Mouse (Mus musculus): ENCODE measurements around the gene Dnajc2. TPM values are rescaled to one million over a fixed set of nuclear protein-coding genes. Genes with fewer than 3 reads are reported as not detected.
A peak's percentile ranks its signal among the peaks of the same experiment; 100 is the strongest.

Gene Dnajc2
- polyA plus RNA-seq, 1 experiment: 22.3 TPM

DNA sequence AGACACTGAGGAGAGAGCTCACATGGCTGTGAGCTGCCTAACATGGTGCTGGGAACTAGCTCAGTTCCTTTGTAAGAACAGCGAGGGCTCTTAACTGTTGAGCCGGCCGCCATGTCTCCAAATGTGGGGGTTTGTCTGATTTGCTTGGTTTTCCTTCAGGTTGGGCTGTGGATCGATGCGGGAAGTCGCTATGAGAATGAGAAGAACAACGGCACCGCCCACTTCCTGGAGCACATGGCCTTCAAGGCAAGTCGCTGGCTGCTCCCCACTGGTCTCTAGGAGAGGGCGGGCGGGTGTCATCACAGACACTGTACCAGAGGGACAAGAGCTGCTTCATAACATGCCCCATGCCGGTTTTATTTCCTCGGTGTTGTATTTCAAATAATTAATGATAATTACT lies 45.2 kb downstream of the Dnajc2 start:
- TF ChIP-seq MYOD1 (IDR thresholded peaks at IDR 0.05; ENCODE audit: control insufficient read depth, insufficient read length, low read depth): no peak
- TF ChIP-seq USF1 (IDR thresholded peaks at IDR 0.05; ENCODE audit: low read depth): no peak
- no peak for TF ChIP-seq MAX (IDR thresholded peaks at IDR 0.05)
- TF ChIP-seq CEBPB (IDR thresholded peaks at IDR 0.05; ENCODE audit: low read depth): no peak
- Histone ChIP-seq H3K79me3 (ENCODE audit: low read depth) (peaks cover 9% of the 10 kb centered on the region), H3K36me3 (ENCODE audit: control insufficient read depth, insufficient read depth) (peaks cover 49% of the 10 kb centered on the region), H3K79me2 (ENCODE audit: control insufficient read depth, insufficient read depth) (peaks cover 22% of the 10 kb centered on the region), H3K4me3 (ENCODE audit: insufficient read depth, poor library complexity, severe bottlenecking) (no peak overlapping the region), H3K27me3 (ENCODE audit: control insufficient read depth, insufficient read depth, insufficient read length) (no peaks in the 10 kb centered on the region), H3ac (ENCODE audit: control insufficient read depth, insufficient read length, low read depth) (no peak overlapping the region)

DNA sequence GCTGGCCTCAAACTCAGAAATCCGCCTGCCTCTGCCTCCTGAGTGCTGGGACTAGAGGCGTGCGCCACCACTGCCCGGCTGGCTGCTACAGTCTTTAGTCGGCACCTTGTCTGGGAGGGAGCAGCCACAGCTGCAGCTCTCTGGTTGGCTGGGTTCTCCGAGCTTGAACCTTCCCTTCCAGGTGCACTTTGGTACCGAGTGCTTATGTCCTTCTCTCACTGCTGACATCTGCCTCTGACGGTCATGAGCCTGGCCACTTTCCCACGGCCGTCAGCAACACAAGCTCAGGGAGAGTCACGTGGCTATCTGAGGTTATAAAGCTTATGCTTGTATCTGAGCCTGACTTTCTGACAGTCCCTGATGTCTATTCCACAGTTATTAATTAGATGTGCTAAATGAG lies 45.9 kb downstream of the Dnajc2 start:
- no peak overlapping the region for H3ac ChIP-seq (ENCODE audit: control insufficient read depth, insufficient read length, low read depth)
- no peak for TF ChIP-seq FOSL1 (IDR thresholded peaks at IDR 0.05; ENCODE audit: insufficient read depth, low read length, poor library complexity, severe bottlenecking)
- TF ChIP-seq MAX (IDR thresholded peaks at IDR 0.05): no peak
- no peak for TF ChIP-seq MYOD1 (IDR thresholded peaks at IDR 0.05; ENCODE audit: control insufficient read depth, insufficient read length, low read depth)
- TF ChIP-seq CEBPB (IDR thresholded peaks at IDR 0.05; ENCODE audit: low read depth): no peak
- no peak for TF ChIP-seq USF1 (IDR thresholded peaks at IDR 0.05; ENCODE audit: low read depth)
- TF ChIP-seq MYOG (IDR thresholded peaks at IDR 0.05; ENCODE audit: control insufficient read depth, extremely low read depth, insufficient read length): no peak
- TF ChIP-seq CTCF (IDR thresholded peaks at IDR 0.05; ENCODE audit: control insufficient read depth, insufficient read depth, insufficient read length): no peak
- peaks cover 42% of the 10 kb centered on the region for H3K36me3 ChIP-seq (ENCODE audit: control insufficient read depth, insufficient read depth)
- H3K27me3 ChIP-seq (ENCODE audit: control insufficient read depth, insufficient read depth, insufficient read length): no peaks in the 10 kb centered on the region
- peaks cover 9% of the 10 kb centered on the region for H3K79me3 ChIP-seq (ENCODE audit: low read depth)
- peaks cover 22% of the 10 kb centered on the region for H3K79me2 ChIP-seq (ENCODE audit: control insufficient read depth, insufficient read depth)
- no peak overlapping the region for H3K4me3 ChIP-seq (ENCODE audit: insufficient read depth, poor library complexity, severe bottlenecking)

- H3K79me2 ChIP-seq (ENCODE audit: control insufficient read depth, insufficient read depth): peaks cover 22% of the 10 kb centered on the region
- peak overlapping the region; percentile 61 for H3ac ChIP-seq (ENCODE audit: control insufficient read depth, insufficient read length, low read depth)
- no peaks in the 10 kb centered on the region for H3K27me3 ChIP-seq (ENCODE audit: control insufficient read depth, insufficient read depth, insufficient read length)
- TF ChIP-seq CTCF (IDR thresholded peaks at IDR 0.05; ENCODE audit: control insufficient read depth, insufficient read depth, insufficient read length) (no peak), CEBPB (IDR thresholded peaks at IDR 0.05; ENCODE audit: low read depth) (no peak), MYOD1 (IDR thresholded peaks at IDR 0.05; ENCODE audit: control insufficient read depth, insufficient read length, low read depth) (no peak), FOSL1 (IDR thresholded peaks at IDR 0.05; ENCODE audit: insufficient read depth, low read length, poor library complexity, severe bottlenecking) (no peak), USF1 (IDR thresholded peaks at IDR 0.05; ENCODE audit: low read depth) (no peak), MYOG (IDR thresholded peaks at IDR 0.05; ENCODE audit: control insufficient read depth, extremely low read depth, insufficient read length) (no peak), MAX (IDR thresholded peaks at IDR 0.05) (no peak)
- H3K79me3 ChIP-seq (ENCODE audit: low read depth): peaks cover 9% of the 10 kb centered on the region
- peaks cover 27% of the 10 kb centered on the region for H3K36me3 ChIP-seq (ENCODE audit: control insufficient read depth, insufficient read depth)
- H3K4me3 ChIP-seq (ENCODE audit: insufficient read depth, poor library complexity, severe bottlenecking): peak overlapping the region; percentile 84
Measured at GRCm38 (mm10) chr5:21737620-21738019, 47.4 kb downstream of the Dnajc2 start.

- peak within 1 kb of the TSS; percentile 61 for H3ac ChIP-seq (ENCODE audit: control insufficient read depth, insufficient read length, low read depth)
- H3K27me3 ChIP-seq (ENCODE audit: control insufficient read depth, insufficient read depth, insufficient read length): no peaks in the 10 kb centered on the region
- TF ChIP-seq CTCF (IDR thresholded peaks at IDR 0.05; ENCODE audit: control insufficient read depth, insufficient read depth, insufficient read length) (peak; percentile 52), MYOD1 (IDR thresholded peaks at IDR 0.05; ENCODE audit: control insufficient read depth, insufficient read length, low read depth) (no peak)
- H3K79me2 ChIP-seq (ENCODE audit: control insufficient read depth, insufficient read depth): peaks cover 22% of the 10 kb centered on the region
- peaks cover 22% of the 10 kb centered on the region for H3K36me3 ChIP-seq (ENCODE audit: control insufficient read depth, insufficient read depth)
- H3K79me3 ChIP-seq (ENCODE audit: low read depth): peaks cover 9% of the 10 kb centered on the region
- H3K4me3 ChIP-seq (ENCODE audit: insufficient read depth, poor library complexity, severe bottlenecking): peak within 1 kb of the TSS; percentile 84
Measured at GRCm38 (mm10) chr5:21736956-21737585, 48.0 kb downstream of the Dnajc2 start, which contains the start of gene Pmpcb. Gene Pmpcb, plus strand, starts transcription at chr5:21737141.

DNA sequence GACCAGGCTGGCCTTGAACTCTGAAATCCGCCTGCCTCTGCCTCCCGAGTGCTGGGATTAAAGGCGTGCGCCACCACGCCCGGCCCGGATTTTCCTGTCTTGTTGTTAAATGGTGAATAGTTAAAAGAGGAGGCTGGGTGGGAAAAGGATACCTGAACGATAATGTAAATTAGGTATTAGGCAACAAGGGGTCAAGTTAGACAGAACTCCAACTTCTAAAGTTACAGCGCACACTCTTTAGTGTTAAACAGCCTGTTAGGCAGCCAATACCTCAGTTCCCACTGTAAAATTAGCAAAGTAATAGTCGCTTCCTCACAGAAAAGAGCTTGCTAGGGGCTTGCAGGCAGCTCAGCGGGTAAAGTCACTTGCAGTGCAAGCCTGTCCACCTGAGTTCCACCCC lies 49.0 kb downstream of the Dnajc2 start:
- peaks cover 9% of the 10 kb centered on the region for H3K79me3 ChIP-seq (ENCODE audit: low read depth)
- H3K36me3 ChIP-seq (ENCODE audit: control insufficient read depth, insufficient read depth): peaks cover 15% of the 10 kb centered on the region
- H3K27me3 ChIP-seq (ENCODE audit: control insufficient read depth, insufficient read depth, insufficient read length): no peaks in the 10 kb centered on the region
- TF ChIP-seq MAX (IDR thresholded peaks at IDR 0.05): no peak
- no peak for TF ChIP-seq CTCF (IDR thresholded peaks at IDR 0.05; ENCODE audit: control insufficient read depth, insufficient read depth, insufficient read length)
- no peak for TF ChIP-seq CEBPB (IDR thresholded peaks at IDR 0.05; ENCODE audit: low read depth)
- no peak for TF ChIP-seq FOSL1 (IDR thresholded peaks at IDR 0.05; ENCODE audit: insufficient read depth, low read length, poor library complexity, severe bottlenecking)
- TF ChIP-seq MYOG (IDR thresholded peaks at IDR 0.05; ENCODE audit: control insufficient read depth, extremely low read depth, insufficient read length): no peak
- TF ChIP-seq MYOD1 (IDR thresholded peaks at IDR 0.05; ENCODE audit: control insufficient read depth, insufficient read length, low read depth): no peak
- TF ChIP-seq USF1 (IDR thresholded peaks at IDR 0.05; ENCODE audit: low read depth): no peak
- no peak overlapping the region for H3ac ChIP-seq (ENCODE audit: control insufficient read depth, insufficient read length, low read depth)
- peaks cover 22% of the 10 kb centered on the region for H3K79me2 ChIP-seq (ENCODE audit: control insufficient read depth, insufficient read depth)
- no peak overlapping the region for H3K4me3 ChIP-seq (ENCODE audit: insufficient read depth, poor library complexity, severe bottlenecking)

- Histone ChIP-seq H3ac (ENCODE audit: control insufficient read depth, insufficient read length, low read depth) (no peak overlapping the region), H3K27me3 (ENCODE audit: control insufficient read depth, insufficient read depth, insufficient read length) (no peaks in the 10 kb centered on the region), H3K79me2 (ENCODE audit: control insufficient read depth, insufficient read depth) (peaks cover 22% of the 10 kb centered on the region), H3K79me3 (ENCODE audit: low read depth) (peaks cover 9% of the 10 kb centered on the region), H3K36me3 (ENCODE audit: control insufficient read depth, insufficient read depth) (peaks cover 12% of the 10 kb centered on the region), H3K4me3 (ENCODE audit: insufficient read depth, poor library complexity, severe bottlenecking) (no peak overlapping the region)
- TF ChIP-seq FOSL1 (IDR thresholded peaks at IDR 0.05; ENCODE audit: insufficient read depth, low read length, poor library complexity, severe bottlenecking) (no peak), CTCF (IDR thresholded peaks at IDR 0.05; ENCODE audit: control insufficient read depth, insufficient read depth, insufficient read length) (peak; percentile 4)
Measured at GRCm38 (mm10) chr5:21735584-21735983, 49.5 kb downstream of the Dnajc2 start.
